Mouse (Mus musculus) kidney, postnatal 25 days (tissue): ENCODE data around the gene Spocd1.
A peak's percentile ranks its signal among the peaks of the same experiment; 100 is the strongest.

Source experiments
- DNase-seq, 2 experiments: peaks; one replicate each; pipeline ENCODE4 v3.0.0; 2021; ENCODE audit warnings: mixed read lengths in 2 of 2

Gene Spocd1

DNA sequence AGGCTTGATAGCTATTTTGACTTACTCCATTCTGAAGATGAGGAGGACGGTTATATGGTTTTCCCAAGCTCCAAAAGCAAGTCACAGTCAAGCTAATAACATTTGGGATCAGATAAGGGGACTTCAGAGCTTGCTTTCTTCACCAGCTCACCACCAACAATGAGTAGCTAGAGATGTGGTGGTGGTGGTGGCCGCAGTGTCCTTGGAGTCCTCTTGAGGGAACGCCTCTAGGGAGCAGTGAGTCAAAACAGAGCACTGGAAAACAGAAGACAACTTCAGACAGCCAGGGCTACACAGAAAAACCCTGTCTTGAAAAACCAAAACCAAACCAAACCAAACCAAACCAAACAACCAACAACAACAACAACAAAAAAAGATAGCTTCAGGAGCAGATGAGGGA is 10.1 kb upstream of the Spocd1 start:
- DNase-seq, result no peak

DNA sequence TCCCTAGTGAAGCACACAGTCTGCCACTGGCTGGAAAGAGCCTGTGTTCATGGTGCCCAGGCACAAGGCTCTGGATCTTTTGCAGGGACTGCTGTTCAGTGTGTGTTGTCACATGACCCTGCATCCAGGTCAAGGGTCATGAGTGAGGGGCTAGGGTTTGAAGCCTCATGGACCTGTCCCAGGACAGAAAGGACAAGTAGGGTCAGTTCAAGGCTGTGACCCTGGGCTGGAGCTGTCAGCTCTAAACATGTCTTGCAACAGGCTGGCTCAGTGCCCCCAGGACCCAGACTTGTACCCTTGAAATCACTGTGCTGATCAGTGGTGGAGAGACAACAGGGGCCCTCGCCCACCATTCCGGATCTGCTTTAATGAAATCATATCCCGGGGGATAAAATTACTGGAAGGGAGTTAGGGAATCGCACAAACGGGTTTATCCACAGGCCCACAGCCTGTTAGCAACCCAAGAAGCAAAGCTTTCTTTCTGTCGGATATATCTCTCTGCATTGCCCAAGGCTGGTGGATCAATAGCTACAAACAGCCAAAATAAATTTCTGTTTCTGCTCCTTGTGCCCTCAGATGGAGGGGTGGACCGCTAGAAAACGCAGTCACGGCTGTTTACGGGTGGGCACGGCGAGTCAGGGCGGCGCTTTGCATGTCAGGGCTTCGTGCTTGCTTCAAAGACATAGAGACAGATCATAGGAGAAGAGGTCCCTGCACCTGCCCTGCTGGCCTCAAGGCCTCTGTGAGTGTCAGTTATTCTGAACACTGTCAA is 8.3 kb upstream of the Spocd1 start:
- DNase-seq, result no peak

- no peak for DNase-seq
Observed at GRCm38 (mm10) chr4:129921314-129921587, 7.8 kb upstream of the Spocd1 start.

DNA sequence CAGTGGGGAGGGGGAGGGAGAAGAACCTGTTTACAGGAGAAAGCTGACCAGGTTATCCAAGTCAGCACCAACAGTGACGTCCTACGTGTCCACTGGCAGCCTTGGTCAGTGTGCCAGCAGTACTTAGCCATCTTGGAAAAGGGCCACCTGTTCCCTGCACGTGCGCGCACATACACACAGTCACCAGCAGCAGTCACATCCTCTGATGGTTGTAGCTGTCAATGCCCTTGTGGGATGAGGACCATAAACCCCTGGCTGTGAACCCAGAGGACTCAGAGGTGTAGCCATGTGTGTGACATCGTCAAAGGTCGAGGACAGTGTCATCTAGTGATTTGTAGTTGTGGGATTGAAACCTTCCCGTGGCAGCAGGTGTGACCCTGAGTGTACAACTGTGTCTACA is 4.9 kb upstream of the Spocd1 start:
- DNase-seq, result no peak

- DNase-seq, result no peak
Observed at GRCm38 (mm10) chr4:129924694-129925093, 4.4 kb upstream of the Spocd1 start.

- no peak for DNase-seq
Observed at GRCm38 (mm10) chr4:129926544-129926943, 2.5 kb upstream of the Spocd1 start.

DNA sequence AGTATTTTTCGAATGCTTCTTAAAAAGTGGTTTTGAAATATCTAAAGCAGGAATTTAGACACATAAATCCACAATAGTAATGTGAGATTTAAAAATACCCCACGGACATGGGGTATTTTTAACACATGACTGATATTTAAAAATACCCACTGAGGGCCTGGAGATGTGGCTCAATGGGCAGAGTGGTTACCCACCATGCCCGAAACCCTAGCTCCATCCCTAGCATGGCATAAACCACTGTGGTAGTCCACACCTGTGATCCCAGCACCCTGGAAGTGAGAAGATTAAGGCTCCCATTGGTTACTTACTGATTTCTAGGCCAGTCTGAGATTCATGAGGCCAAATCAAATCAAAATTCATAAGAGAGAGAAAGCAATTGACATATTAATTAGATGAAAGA is 2.0 kb upstream of the Spocd1 start:
- no peak for DNase-seq

DNA sequence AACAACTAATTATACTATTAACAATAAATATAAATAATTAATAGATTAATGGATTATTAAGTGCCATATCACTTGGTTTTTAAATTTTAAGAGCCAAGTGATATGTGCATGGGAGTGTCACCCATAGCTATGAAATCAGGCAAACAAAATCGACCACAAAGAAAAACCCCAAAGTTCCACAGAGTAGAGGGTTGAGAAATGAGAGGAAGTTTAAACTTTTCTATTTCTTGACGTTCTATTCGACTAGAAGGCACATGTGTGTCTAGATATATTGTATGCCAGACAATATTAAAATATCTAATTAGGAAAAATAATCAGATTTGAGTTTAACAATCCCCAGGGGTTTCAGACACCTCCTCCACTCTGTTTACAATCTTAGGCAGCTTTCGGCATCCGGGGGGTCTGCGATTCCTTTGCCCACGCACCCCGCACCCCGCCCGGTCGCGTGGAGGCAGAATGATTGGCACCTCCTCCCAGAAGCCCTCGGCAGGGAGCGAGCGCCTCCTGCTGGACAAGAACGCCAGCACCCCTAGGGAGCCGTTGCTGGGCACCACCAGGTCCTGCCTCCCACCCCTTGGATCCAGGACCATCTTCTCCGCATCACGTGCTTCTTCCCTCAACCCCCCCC is 811 bp upstream of the Spocd1 start:
- peak; percentile 80 to 83 for DNase-seq

DNA sequence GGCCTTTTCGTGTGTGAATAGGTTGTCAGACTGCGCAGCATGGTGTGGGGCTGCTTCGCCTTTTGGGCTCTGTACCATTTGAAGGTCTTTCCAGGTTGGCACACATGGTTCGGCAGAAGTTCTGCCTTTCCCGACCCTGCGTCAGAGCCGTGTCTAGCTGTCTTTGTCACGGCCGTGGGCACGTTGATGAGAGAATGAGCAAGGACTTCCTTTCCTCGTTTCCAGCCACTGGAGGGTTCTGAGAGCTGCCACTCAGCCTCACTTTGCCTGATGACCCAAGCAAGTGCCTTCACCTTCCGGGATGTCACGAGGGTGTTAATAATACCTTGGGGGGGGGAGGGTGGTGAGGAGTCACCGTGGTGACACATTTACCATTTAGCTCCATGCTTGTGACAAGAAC is 4.6 kb downstream of the Spocd1 start:
- DNase-seq, result no peak

DNA sequence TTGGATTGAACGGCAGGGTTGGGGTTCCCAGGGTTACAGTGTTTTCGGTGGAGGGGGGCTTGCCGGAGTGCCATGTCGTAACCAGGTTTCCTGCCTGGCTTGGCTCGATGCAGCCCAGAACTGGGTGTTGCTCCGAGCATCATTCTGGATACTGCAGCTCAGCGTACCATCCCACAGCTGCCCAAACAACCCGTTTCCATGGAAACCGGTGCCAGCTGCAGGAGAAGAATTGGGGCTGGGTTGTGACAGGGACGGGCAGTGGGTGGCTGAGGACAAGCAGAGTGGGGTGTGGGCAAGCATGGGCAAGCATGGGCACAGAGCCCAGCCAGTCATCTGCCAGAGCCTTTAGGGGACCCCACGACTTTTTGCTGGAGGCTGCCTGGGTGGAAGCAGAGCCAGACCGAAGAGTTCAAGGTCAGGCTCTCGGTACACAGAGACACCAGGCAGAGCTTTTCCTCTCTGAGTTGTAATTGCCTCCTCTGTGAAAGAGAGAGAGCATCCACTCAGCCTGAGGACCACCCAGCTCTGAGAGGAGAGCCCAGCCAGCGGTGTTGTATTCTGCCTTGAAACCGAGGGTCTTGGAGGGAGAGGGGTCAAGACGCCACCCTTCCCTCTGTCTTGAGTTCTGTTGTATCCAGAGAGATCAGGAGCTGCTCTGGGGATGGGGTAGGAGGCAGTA is 5.3 kb downstream of the Spocd1 start:
- DNase-seq, result no peak

- peak; percentile 19 to 55 for DNase-seq
Observed at GRCm38 (mm10) chr4:129951359-129951821, 22.3 kb downstream of the Spocd1 start.

GRCm38 (mm10) chr4:129952241-129952810 is 23.3 kb downstream of the Spocd1 start:
- DNase-seq, result no peak

DNA sequence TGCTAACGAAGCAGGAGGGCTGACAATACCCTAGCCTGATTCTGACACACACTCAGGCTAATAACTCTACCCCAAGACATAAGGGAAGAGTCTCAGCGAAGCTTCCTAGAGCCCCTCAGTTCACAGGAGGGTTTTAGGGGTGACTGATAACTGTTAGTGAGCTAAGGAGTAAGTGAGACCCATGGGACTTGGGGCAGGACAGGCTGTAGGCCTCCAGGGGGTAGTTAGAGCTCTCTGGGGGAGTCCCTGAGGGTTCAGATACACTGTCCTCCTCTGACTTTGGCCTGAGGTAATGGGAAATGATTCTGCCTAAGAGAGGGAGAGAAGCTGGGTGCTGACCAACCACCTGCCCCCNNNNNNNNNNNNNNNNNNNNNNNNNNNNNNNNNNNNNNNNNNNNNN is 25.5 kb downstream of the Spocd1 start:
- no peak for DNase-seq

DNA sequence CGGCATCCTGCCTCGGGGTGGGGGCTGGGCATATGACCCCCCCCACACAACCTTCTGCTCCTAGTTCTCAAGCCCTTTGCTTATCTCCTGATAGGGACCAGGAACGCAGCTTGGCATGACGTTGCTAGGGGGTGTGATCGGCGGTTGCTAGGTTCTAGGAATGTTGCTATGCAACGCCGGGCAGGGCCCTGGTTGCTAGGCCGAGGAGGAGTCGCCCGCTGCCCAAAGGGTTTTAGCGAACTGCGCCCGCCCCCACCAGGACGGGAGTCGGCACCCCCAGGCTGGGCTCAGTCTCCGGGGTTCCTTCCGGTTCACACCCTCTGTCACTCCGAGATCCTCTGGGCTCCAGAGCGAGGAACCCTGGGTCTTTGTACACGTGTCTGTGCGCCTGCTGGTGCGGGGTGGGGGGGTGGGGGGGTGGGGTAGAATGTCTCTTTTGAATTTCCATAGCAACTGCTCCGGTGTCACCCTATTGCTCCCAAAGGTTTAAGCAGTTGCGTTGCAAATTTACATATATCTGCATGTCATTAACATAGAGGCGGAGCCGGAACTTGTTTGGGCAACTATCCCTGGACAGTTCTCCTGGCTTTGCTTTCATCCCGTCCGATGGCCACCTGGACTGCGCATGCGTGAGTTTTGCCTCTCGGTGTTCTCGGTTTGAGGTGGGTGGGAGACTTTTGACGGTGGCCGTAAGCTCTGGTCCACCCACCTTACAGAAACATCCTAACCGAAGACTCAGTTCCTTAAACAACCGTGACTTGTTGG is 31.3 kb downstream of the Spocd1 start:
- DNase-seq, result peak; percentile 67 to 72

DNA sequence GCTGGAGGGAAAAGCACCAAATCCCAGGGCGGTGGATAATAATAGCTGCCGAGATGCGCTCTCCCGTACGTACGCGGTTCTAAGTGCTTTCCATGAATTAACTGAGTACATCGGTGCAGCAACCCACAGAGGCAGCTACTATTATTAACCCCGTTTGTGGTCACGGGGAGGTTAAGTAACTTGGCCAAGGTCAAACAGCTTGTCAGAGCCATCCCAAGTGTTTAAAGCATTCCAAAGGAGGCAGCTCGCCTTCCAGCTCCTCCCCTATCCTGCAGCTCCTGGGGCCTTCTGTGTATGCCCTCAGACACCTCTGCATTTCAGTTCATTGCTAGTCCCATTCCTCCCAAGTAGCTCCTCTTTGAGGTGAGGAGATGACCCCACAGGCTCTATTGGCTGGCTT is 36.2 kb downstream of the Spocd1 start:
- no peak for DNase-seq

DNA sequence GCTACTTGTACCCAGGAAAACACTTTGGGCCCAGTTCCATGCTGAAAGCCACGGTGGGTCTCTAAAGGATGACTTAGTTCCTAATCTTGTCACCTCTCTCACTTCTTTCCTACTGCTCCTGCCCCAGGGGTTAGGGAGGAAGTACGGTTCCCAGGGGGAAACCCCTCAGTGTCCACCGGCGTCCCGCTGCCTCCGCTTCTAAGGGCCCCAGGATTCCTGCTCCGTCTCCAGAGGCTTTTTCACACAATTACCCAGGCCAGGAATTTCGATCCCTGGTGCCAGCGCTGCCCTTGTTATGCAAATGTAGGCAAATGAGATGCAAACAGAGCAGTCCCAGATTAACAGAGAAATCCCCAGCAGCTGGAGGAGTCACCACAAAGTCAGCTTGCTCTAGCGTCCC is 37.2 kb downstream of the Spocd1 start:
- DNase-seq, result no peak

DNA sequence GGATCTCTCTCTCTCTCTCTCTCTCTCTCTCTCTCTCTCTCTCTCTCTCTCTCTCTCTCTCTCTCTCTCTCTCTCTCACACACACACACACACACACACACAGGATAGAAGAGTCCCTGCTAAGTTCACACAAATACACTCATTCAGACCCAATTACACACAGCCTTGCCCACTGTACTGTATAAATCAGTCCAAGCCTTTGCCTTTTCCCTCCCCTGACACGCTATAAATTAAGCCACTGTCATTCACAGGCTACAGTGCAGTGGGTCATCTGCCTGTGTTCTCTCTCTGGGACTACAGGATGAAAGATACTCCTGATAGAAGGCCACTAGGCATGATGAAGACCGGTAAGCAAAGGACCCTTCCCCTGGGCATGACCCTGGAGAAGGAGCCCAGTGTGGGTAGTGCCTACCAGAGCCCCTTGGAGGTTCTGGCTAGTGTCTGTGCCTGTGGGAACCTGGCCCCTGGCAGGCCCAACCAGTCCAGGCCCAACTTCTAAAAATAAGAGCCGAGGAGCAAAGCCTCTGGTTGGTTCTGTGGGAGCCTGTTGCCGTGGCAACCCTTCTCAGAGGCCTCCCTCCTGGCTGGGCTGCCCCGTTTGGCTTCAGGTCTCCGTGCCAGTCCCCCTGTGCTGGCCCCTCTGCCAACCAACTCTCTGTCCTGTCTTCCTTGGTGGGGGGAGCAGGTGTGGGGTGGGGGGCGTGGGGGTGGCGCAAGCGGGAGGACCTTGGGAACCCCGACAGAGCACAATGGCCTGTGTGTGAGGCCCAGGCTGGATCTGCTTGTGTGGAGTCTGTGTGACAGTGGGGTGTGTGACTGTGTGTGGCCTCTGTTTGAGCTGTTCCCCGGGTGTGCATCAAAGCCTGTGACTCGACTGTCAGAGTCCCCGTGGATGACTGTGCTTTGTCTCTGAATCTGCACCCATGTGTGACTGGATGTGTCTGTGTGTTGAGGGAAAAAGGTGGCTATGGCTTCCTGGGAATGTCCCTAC is 38.3 kb downstream of the Spocd1 start:
- DNase-seq, result no peak

GRCm38 (mm10) chr4:129970168-129970567 is 41.1 kb downstream of the Spocd1 start:
- DNase-seq, result no peak

DNA sequence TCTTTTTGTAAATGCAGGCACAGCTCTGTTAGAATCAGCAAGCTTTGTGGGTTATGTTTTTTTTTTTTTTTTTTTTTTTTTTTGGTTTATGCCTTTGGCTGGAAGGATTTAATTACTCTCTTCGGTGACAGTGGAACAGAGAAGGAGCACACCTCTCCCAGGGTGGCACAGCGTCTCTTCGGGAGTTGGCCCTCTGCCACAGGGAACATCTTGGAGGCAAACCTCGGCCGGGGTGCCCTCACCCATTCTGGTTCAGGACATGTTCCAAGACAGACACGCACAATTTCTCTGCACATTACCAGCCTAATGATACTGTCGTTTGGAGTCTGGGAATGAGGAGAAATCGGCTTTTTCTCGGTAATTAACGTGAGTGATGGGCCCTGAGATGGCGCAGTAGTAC is 41.8 kb downstream of the Spocd1 start:
- no peak for DNase-seq

DNA sequence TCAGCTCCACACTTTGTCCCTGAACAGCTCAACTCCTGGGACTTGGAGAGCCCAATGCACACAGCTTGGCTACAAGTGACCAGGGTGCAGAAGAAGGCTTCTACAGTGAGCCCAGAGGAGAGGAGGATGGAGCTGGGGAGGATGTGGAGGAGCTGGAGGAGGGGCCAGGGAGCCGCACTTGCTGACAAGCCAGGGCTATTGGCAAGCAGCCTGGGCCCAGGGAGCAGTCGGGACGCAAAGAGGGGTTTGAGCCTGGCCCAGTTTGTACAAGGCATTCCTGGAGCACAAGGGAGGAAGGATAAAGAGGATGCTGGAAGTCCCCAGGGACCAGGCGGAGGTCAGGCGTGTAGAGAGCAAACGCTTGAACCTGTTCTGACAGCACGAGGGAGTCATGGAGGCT is 42.9 kb downstream of the Spocd1 start:
- no peak for DNase-seq

- DNase-seq, result no peak
Observed at GRCm38 (mm10) chr4:129974285-129974684, 45.2 kb downstream of the Spocd1 start.

DNA sequence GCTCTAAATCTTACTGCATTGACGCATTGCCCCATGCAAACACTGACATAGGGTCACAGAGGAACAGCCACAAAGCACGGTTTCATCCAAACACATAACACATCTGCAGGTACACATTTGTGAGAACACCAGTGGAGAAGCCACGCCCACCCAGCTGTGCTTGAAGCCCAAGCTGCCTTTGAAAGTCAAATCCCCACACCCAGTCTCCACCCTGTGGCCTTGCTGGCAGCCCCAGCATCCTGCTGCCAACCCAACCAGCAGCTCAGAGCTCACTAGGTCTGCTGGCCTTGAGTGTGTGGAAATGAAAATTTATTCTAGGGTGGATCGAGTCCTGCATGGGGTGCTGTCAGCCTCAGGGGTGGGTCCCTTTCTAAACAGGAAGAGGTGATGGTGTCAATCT is 48.2 kb downstream of the Spocd1 start:
- DNase-seq, result no peak
